Mouse (Mus musculus) thymus, adult 18-20 months (tissue): ENCODE results near the gene Nt5dc2.

ENCODE experiments used
- DNase-seq, 2 experiments: peaks; one replicate each; pipeline ENCODE4 v3.0.0; 2022; ENCODE audit warnings: mixed read lengths in 2 of 2

The Nt5dc2 gene

GRCm38 (mm10) chr14:31130236-31131220 lies at the start of gene Nt5dc2:
Gene Nt5dc2, plus strand, starts transcription at chr14:31131053.
- peak; percentile 81 to 84 for DNase-seq

GRCm38 (mm10) chr14:31081147-31081546 lies 49.7 kb upstream of the Nt5dc2 start:
- no peak for DNase-seq

DNA sequence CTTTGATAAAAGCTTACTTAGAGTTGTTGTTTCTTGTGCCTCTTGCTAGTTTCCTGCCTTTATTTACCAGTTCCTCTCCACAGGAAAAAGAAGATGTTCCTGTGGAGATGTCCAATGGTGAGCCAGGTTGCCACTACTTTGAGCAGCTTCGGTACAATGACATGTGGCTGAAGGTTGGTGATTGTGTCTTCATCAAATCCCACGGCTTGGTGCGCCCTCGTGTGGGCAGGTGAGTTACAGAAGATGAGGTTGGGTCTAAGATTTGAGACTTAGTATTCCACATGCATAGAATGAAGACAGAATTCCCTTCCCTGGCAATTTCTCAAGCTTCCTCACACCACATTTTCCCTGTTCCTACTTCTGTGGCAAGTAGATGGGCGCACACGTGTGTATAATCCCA lies 43.4 kb upstream of the Nt5dc2 start:
- DNase-seq, result no peak

GRCm38 (mm10) chr14:31088515-31088914 lies 42.3 kb upstream of the Nt5dc2 start:
- DNase-seq, result no peak

DNA sequence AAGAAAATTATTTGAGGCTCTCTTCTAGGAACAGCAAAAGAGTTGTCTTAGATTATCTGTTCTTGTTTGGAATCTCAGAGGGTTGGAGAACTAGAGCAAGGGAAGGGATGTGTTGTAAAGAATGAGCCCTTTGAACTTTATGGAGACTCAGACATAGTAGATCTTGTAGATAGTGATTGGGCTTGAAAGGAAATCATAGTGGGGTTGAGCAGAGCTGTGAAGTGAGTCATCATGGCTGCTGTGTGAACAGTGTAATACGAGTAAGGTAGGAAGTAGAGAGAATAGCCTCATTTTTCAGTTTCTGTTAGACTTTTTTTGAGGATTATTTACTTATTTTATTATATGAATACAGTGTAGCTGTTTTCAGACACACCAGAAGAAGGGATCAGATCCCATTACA lies 40.9 kb upstream of the Nt5dc2 start:
- DNase-seq, result no peak

GRCm38 (mm10) chr14:31105156-31105555 lies 25.7 kb upstream of the Nt5dc2 start:
- DNase-seq, result no peak

- DNase-seq, result no peak
These were observed 20.2 kb upstream of the Nt5dc2 start for GRCm38 (mm10) chr14:31110613-31111012.

DNA sequence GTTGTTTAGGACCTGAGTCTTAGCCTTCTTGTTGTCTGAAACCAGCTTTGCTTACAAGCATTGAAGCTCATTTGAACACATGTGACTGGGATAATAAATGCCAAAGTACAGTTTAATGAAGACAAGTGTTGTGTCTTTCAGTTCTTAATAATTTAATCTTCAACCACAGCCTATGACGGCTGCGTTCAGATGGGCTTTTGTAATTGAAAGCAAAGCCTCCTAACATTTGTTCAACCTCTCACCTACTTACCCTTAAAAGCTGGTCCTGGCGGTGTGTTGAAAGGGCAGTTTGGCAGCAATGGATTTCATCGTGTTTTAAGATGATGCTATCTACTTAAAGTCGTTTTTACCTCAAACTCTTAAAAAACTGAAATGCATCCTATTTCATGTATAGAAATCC lies 18.7 kb upstream of the Nt5dc2 start:
- DNase-seq, result no peak

DNA sequence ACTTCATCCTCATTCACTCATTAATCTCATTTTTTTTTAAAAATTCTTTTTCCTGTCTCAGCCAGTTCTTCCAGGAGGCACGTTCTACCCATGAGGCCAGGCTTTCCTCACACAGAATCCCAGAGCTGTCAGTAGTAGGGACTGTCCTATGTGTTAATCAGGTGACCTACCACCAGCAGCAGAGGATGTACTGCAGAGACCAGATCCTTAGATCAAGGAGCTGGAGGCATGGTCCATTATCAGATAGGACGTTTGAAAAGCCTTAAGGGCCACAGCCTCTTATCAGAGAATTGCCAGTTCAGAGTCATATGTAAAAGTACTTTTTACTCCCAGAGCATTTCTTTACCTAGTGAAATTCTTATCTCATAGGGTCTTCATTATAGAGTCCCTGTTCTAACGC lies 16.8 kb upstream of the Nt5dc2 start:
- DNase-seq, result no peak

GRCm38 (mm10) chr14:31115522-31115921 lies 15.3 kb upstream of the Nt5dc2 start:
- DNase-seq, result no peak

GRCm38 (mm10) chr14:31125106-31126075 lies 5.5 kb upstream of the Nt5dc2 start:
- no peak for DNase-seq

DNA sequence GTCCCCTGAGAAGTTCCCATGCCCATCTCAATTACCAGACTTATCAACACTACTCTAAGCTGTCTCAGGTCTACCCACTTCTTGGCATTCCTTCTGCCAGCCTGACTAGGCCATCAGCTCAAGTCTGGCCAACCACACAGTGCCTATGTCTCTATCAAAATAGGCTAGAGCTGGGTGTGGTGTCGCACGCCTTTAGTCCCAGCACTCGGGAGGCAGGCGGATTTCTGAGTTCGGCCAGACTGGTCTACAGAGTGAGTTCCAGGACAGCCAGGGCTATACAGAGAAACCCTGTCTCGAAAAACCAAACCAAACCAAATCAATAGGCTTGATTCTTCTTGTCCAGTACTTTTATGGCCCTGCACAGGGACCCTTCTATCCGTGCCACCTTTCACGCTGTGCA lies 4.0 kb upstream of the Nt5dc2 start:
- DNase-seq, result no peak

- peak; percentile 30 to 56 for DNase-seq
These were observed 2.6 kb upstream of the Nt5dc2 start for GRCm38 (mm10) chr14:31128101-31128825.

GRCm38 (mm10) chr14:31128826-31129219 lies 2.0 kb upstream of the Nt5dc2 start, which contains the start of gene Smim4:
Gene Smim4, minus strand, starts transcription at chr14:31128956.
- DNase-seq, result peak; percentile 96 to 98

DNA sequence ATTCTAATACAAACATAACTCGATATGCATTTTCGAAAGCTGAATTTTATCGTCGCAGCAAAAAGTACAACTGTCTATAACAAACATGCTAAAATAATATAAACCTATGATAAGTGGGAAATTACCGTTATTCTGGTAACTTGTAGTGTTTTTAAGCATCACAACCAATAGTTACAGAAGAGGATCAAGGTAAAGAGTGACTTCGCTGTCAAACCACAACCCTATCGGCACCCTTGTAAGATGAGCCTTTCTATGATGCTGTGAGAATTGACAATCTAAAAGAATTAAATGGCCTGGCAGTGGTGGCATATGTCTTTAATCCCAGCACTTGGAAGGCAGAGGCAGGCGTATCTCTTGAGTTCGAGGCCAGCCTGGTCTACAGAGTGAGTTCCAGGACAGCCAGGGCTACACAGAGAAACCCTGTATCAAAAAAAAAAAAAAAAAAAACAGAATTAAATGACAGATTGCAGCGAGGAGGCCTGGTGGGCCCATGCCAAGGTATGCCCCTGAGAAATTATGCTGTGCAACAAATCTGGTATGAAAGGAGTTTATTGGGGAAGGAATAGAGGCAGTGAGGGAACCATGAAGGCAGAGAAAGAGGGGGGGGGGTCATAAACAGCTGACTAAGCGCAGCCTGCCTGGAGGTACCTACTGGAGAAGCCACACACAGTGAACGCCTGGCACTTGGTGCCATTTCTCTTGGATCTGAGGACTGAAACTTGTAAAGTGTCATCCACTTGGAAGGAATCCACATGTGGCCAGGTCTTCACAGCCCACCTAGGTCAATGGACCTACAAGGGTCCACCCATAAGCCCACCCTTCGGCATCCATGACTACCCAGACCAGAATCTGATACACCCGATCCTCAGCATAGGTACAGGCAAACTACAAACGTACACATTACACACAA lies 1.3 kb upstream of the Nt5dc2 start:
- DNase-seq, result peak in 1 of 2 experiments; percentile 3

- DNase-seq, result no peak
These were observed 494 bp downstream of the Nt5dc2 start for GRCm38 (mm10) chr14:31131272-31131821.

DNA sequence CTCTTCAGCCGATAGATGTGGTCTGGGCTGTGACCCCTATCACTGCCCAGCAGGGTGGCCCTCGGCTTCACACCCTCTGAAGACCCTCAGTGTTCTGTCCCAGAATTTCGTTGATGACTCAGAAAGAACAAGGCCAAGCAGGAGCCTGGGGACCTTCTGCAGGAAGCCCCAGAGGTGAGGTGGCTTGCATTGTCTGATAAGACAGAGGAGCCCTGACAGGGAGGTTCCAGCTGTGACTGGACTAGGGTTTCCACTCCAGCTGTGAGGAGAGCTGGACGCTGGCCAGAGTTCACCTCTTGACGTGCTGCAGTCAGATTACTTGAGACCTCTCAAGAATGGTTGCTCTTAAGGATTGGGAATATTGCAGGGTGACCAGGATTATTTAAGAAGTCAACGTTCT lies 1.2 kb downstream of the Nt5dc2 start:
- peak in 1 of 2 experiments; percentile 1 for DNase-seq

DNA sequence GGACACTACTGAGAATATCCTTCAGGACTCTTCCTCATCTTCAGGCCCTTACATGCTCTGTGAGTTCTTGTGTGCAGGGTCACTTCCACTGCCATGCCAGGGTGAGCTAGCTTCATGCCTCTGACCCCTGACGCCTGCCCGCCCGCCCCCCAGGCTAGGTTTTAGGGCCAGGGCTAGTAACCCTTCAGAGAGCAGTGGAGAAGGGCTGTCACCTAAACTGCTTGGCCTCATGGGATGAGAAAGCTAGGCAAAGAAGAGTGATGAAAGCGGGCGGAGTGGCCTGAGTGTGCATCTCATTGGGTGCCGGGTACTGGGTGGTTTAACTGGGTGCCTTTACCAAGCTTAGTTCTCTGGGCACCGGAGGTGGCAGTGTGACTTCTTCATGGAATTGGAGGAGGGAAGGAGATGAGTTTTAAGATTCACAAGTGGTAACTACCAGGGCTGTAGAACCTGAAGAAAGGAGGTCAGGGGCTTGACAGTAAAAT lies 1.7 kb downstream of the Nt5dc2 start:
- DNase-seq, result peak in 1 of 2 experiments; percentile 3

DNA sequence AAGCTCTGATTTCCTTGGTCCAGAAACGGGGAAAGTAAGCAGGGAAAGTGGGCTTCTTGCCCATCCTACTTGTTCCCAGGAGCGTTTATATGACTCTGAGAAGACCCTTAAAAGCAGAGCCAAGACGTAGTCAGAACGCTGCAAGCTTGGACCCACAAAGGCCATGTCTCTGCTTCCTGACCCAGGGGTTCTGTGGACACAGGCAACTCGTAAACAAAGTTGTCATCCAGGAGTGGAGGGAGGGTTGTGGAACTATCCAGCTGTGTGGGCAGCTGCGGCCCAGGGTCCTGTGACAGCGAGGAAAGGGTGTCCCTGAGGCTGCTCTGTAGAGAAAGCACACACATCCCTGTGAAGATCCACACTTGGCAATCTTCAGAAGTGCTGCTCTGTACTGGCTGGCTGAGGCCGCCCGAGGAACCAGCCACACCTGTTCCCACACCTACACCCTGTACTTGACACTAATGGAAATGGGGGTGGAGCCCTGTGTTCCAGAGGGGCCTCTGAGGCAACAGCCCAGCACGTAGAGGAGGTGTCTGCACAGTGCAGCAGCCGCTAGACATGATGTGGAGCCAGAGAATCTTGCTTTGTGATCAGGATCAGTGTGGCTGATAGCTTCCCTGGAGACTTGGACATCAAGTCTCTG lies 2.3 kb downstream of the Nt5dc2 start:
- DNase-seq, result peak; percentile 1 to 3
